Mouse (Mus musculus) cerebellum, postnatal 4 days (tissue): ENCODE measurements around the gene Phka1.
"Not testable (repeated sequence)": the region's sequence is repeated elsewhere in the genome, so short reads cannot be mapped to it uniquely, and the experiment has no call there.

ENCODE experiments used
- DNase-seq, 2 experiments: peaks; one replicate each; pipeline ENCODE4 v3.0.0; 2022; ENCODE audit warnings: low spot score in 2 of 2, mixed read lengths in 1 of 2

Gene Phka1

DNA sequence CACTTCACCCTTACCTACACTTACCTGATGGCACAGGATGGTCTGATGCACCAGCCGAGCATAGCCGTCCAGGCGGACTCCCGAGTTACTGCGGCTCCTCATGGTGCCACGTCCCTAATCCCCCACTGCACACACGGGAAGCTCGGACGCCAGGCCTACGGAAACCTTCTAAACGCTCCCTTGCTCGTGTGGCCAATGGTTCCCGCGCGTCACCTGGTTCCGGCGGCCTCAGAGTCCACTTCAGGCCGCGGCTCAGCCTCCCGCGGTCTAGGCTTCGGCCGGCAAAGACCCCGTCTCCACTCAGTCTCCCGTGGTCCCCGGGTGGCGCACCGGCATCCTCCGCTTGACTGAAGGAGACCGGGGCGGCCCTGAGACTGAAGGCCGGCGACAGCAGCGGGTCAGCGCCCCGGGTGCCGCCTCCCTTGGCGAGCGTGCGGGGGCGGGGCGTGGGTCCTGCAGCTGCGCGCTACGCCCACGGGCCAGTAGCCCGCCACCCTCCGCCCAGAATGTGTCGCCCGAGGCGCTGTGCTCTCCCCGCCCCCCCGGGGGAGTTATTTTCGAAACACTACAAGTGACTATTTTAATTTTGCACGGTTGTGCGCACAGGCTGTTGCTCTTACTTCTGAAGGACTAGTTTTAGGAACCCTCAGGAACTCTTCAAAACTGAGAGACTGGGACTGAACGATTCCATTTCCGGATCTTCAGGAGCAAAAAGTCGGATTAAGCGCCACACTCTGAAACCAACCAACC, at the start of gene Phka1:
TSS of gene Phka1 (minus strand) at position 424 of the 750 bp plus-strand sequence.
- peak; percentile 28 to 61 for DNase-seq

DNA sequence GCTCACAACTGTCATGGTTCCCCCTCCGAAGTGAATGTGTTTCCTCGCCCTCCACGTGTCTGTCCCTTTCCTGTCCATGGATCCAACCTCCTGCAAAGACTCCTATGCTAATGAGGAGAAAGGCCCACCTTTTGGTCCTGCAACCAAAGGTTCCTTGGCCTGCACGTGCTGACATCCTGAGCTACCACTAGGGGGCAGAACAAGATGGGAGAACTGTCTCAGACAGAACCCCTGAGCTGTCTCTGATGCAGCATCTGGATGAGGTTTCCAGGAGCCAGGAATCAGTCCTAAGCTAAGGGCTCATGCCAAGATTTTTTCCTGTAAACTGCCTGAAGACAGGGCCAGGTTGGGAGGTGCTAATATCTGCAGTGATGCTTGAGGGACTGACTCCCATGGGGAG, 45.2 kb upstream of the Phka1 start:
- DNase-seq: peak; percentile 18 to 32

- DNase-seq: not testable (repeated sequence)
These were observed 42.8 kb upstream of the Phka1 start, which contains the start of gene Gm3880 for GRCm38 (mm10) chrX:102686872-102687271. Gm3880 (minus strand) TSS chrX:102686972.

DNA sequence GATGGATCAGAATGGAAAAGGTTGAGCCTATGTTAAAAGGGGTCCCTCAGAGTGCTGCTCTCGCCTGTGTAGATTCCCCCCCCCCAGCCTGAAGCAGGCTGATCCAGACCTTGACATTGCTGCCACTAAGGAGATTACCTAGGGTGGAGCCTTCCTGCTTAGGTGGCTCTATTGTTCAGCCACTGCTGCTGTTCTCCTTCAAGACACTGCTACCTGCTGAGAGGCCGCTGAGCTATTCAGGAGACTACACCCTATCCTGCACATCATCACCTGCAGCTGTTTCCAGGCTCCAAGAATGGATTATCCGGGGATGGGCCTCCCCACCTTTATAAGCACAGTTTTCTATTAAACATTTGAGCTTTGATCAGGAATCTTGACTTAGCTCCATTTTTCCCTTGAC, 40.7 kb upstream of the Phka1 start:
- DNase-seq: not testable (repeated sequence)

DNA sequence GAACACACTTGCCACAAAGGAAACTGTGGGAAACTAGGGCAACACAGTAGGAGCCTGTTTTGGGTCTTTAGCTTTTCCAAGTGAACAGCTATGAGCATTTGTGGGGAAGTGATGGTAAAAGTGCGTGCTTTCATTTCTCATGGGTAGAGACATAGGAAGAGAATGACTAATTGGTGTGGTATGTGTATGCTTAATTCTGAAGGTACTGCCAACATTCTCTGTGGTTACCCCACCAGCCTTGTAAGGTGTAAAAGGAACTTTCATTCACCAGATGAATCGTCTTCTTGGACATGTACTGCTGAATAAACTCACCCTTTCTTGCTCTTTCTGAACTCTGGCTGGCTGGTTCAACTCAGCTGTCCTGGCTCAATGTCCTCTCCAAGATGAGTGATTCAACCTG, 22.6 kb upstream of the Phka1 start:
- DNase-seq: no peak

DNA sequence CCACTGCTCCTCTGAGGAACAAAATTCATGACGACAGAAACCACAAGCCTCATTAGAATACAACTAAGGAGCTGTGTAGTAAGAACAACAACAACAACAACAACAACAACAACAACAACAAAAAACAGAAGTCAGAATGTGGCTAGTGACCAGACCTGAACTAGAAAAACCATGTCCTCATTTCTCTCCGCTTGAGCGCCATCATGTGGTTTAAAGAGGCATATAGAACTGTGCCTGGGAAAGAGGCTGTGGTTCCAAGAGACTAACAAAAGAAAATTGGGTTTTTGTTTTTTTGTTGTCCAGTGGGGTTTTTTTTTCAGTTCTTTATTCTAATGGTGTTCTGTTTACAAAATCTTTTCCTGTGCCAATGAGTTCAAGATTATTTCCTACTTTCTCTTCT, 16.7 kb upstream of the Phka1 start:
- no peak for DNase-seq

GRCm38 (mm10) chrX:102645691-102646090, 1.6 kb upstream of the Phka1 start:
- DNase-seq: no peak

GRCm38 (mm10) chrX:102645146-102645545, 1.1 kb upstream of the Phka1 start:
- no peak for DNase-seq

DNA sequence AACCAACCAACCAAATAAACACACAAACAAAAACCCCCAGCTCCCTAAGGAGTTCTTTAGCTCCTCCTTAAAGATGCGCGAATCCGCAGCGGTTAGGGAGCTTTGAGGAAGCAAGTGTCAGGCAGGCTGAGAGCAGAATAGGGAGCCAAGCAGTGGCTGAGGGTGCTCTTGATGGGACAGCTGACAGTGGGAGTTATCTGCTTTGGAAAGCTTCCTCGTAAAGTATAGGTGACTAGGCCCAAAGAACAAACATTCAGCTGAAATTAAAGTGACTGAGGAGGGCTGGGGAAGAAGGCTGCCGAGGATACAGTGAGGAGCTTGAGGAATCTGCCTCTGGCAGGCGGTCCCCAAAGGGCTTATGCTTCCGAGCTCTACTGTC, 516 bp upstream of the Phka1 start:
- DNase-seq: no peak

GRCm38 (mm10) chrX:102601269-102601668, 42.8 kb downstream of the Phka1 start:
- no peak for DNase-seq

DNA sequence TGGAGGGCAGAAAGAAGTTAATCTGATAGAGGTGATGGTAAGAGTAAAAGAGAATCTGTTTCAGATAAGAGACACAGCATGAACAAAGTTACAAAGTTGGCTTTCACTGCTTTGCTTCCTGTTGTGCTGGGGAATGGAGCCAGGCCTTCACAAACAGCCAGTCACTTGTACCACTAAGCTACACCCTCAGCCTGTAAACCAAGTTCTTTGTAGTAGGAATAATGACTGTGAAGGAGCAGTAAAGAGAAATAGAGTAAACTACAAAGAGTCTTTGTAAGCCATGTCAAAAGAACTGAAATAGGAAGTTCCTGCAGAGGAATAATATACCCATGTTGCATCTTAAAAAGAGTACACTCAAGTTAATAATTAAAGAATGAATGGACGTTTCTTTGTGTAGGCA, 55.5 kb downstream of the Phka1 start:
- DNase-seq: no peak

DNA sequence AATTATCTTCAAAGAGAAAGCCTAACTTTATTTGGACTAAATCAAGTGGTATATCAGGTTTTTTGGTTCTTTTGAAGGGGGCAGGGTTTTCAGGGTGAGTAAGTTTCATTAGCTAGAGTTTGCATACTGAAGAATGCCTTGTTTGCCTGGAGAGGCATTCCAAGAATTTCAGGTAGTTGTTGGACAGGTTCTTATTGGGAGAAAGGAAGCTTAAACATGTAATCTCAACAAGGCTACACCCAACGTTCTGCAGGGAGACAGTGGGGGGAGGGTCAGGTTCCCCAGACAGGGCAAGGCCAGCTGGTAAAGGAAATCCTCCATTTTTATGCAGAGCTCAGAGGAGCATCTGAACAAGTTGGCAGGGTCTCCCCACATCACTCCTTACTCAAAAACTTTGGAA, 72.9 kb downstream of the Phka1 start:
- DNase-seq: no peak

DNA sequence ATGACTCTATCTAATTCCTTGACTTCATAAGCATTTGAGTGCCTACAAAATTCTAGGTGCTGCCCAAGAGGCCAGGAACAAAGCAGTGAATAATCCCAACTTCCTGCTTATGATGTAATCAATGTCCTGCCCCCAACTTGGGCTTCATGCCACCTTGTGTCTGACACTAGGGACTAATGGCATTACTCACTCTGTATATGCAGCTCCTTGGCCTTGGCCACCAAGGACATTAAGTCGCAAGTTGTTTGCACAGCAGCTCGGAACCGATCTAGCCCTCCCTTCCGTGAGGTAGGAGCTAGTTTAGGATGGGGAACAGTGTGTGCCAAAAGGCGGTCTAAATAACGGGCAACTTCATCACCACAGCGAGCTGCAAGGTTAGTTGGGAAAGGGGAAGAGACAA, 87.1 kb downstream of the Phka1 start:
- DNase-seq: no peak

DNA sequence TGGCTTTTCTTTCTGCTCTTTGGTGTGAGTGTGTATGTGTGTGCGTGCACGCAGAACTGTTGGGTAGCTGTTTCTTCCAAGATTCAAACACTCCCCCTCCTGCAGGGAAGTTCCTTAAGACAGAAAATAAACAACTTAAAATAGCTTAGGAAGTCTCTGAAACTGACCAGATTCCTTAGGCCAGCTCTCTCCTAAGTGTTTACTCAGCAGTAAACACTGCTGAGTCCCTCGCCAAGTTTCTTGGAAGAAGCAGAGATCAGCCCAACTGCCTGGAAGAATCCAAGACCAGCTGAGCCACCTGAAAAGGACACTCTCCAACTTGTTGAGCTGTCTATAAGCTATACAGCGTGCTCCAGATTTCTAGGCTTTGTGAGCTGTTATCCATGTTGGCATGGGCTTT, 134.8 kb downstream of the Phka1 start:
- DNase-seq: no peak

GRCm38 (mm10) chrX:102504644-102505481, 139.2 kb downstream of the Phka1 start, which contains the start of gene Hdac8:
Hdac8 (minus strand) TSS chrX:102505359.
- peak in 1 of 2 experiments; percentile 38 for DNase-seq

GRCm38 (mm10) chrX:102504179-102504578, 139.9 kb downstream of the Phka1 start:
- DNase-seq: no peak

GRCm38 (mm10) chrX:102493992-102494730, 149.9 kb downstream of the Phka1 start:
- no peak for DNase-seq

GRCm38 (mm10) chrX:102485575-102485974, 158.5 kb downstream of the Phka1 start:
- no peak for DNase-seq

DNA sequence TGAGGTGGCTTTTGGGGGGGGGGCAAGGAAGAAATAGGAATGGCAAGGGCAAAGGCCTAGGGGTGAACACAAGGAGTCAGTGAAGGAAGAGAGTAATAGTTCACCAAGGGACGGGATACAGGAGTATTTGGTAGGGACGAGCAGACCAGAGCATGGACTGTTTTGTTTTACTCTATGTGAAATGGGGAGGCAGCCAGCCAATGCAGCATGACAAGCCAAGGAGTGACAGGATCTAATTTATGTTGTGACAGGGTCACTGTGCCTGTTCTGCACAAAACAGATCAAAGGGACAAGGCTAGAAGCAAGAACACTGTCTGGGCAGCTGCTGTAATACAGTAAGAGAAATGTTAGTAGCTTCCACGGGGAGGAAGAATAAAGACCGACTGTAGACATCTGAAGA, 164.4 kb downstream of the Phka1 start:
- no peak for DNase-seq

GRCm38 (mm10) chrX:102478965-102479364, 165.1 kb downstream of the Phka1 start:
- DNase-seq: no peak

- DNase-seq: no peak
These were observed 165.6 kb downstream of the Phka1 start for GRCm38 (mm10) chrX:102478481-102478880.

GRCm38 (mm10) chrX:102476784-102477183, 167.3 kb downstream of the Phka1 start:
- peak; percentile 42 to 79 for DNase-seq
